Mouse (Mus musculus): ENCODE data around the gene Itgad.

Gene Itgad

DNA sequence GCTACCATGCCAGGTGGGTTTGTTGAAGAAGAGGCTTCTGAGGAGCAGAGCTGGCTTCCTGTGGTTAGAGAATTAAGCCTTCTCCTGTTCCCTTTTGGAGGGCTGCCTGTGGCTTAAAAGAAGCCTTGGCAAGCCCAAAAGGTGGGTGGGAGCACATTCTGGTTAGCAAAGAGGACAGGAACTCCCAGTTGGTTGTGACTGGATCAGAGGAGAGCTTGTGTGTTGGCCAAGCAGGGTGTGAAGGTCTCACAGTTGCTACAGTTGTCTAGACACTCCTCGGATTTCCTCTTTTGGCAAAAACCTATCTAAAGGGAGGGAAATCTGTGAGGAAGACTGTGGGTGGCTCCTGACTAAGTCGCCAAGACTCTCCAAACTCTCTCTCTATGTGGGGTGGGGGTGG lies 24.2 kb downstream of the Itgad start:
- DNase-seq (ENCODE audit: extremely low read depth, low read depth, low spot score): no peak

DNA sequence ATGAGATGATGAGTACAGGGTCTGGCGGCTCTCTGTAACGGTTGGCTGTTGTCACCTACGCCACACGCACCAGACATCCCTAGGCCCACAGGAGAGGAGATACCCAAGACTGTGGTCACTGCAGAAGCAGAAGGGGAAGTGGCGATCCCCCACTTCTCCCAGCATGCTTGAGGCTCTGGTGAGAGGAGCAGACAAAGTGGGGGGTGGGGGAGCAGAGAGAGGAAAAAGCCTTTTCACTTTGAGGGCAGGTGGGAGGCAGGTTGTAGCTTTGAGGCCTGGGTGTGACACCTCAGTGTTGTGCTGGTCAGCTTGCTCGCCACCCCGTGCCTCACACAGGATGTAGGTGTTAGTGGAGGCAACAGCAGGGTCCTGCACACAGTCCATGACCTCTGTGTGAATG lies 25.9 kb downstream of the Itgad start:
- no peak for DNase-seq (ENCODE audit: extremely low read depth, low read depth, low spot score)

DNA sequence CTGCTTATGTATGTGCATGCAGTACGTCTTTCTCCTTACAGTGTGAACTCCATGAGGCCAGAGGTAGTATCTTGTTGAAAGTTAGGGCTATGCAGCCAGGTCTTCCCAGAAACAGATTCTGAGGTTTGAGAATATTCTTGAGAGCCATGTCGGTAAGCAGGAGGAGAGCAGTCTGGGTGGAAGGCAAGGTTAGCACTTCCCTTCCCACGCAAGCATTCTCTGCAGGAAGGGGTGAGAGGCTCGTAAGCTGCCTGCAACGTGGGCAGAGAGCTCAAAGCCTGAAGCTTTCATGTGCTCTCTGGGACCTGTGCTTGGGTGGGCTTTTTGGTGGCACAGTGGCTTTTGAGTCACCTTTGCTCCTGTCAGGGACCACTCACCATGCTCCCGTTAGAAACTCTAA lies 26.4 kb downstream of the Itgad start:
- no peak for DNase-seq (ENCODE audit: extremely low read depth, low read depth, low spot score)

DNA sequence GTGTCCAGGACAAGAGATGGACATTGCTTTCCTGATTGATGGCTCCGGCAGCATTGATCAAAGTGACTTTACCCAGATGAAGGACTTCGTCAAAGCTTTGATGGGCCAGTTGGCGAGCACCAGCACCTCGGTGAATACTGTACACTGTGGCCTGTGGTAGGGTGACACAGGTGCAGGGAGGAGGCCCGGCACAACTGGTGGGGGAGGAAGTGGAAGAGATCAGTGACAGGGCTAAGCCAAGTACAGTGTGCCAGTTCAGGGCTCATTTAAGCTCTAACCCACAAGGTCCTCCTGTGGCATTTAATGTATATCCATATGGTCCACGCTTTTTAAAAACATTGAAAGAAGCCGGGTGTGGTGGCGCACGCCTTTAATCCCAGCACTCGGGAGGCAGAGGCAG lies 27.5 kb downstream of the Itgad start:
- no peak for DNase-seq (ENCODE audit: extremely low read depth, low read depth, low spot score)

DNA sequence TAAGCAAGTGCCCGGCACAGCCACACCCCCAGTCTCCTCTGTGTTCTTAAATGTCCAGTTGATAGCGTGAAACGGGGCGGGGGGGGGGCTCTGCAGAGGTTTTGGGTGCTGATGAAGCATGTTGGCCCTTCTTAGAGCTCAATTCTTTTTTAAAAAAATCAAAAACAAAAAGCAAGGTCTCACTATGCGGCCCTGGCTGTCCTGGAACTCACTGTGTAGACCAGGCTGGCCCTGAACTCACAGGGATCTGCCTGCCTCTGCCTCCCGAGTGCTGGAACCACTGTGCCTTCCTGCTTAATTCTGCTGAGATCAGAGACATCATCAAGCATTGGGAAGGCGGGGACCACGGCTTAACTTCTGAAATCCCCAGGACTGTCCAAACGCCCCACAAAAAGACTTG lies 47.4 kb downstream of the Itgad start:
- DNase-seq (ENCODE audit: extremely low read depth, low read depth, low spot score): no peak

DNA sequence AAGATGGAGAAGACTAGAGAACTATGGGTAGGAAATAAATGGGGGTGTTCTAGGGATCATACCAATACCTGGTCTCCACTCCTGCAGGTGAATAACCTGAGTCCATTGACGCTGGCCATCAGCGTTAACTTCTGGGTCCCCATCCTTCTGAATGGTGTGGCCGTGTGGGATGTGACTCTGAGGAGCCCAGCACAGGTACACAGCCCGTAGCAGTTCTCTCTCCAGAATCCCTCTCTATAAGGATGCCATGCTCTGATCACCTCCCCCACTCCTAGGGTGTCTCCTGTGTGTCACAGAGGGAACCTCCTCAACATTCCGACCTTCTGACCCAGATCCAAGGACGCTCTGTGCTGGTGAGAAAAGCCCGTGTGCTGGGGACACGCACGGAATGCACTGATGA lies 48.9 kb downstream of the Itgad start:
- DNase-seq (ENCODE audit: extremely low read depth, low read depth, low spot score): no peak

DNA sequence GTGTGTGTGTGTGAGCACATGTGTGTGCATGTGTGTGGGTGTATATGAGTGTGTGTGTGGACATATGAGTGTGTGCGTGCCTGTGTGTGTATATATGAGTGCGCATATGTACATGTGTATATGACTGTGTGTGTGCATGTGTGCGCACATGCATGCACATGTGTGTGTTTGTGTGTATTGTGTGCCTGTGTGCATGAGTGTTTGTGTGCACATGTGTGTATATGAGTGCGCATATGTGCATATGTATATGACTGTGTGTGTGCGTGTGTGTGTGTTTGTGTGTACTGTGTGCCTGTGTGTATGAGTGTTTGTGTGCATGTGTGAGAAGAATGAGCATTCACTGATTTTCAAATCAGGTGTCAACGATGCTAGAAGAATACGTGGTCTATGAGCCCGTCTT lies 50.0 kb downstream of the Itgad start:
- DNase-seq (ENCODE audit: extremely low read depth, low read depth, low spot score): no peak

DNA sequence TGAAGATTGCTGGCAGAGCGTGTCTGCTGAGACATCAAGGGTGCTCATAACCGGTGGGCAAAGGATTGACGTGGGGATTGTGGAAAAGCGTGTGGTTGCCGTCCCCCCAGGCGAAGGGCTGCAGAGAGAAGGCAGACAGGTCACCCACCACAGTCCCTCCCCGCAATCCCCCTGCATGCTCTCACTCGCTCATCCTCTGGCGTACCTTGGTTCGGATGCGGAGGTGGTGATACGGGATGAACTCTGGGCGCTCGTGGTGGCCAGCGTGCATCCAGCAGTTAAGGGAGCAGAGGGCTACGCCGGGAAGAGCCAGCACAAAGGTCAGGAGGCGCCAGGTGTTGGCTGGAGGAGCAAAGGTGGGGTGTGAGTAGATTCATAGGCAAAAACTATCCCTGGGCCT lies 51.5 kb downstream of the Itgad start:
- DNase-seq (ENCODE audit: extremely low read depth, low read depth, low spot score): no peak

DNA sequence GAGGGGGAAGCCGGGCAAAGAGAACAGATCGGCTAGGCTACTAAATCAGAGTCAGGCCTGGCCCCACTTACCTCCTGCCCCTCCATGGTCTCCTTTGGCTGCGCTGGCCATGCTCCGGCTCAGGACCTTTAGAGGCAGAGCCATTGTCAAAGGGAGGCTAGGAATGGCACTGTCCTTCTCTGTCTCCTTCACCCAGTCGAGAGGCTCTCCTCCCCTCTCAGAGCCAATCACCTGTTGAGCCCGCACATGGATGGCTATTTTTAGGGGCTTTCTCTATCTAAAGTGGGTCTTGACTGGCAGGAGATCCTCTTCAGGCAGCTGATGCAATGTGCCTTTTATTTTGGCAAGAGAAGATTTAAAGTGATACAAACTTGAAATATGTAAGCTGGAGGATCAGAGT lies 52.0 kb downstream of the Itgad start, which contains the start of gene Cox6a2:
Gene Cox6a2 (minus strand): TSS at position 236 of the 400 bp plus-strand sequence.
- DNase-seq (ENCODE audit: extremely low read depth, low read depth, low spot score): no peak

DNA sequence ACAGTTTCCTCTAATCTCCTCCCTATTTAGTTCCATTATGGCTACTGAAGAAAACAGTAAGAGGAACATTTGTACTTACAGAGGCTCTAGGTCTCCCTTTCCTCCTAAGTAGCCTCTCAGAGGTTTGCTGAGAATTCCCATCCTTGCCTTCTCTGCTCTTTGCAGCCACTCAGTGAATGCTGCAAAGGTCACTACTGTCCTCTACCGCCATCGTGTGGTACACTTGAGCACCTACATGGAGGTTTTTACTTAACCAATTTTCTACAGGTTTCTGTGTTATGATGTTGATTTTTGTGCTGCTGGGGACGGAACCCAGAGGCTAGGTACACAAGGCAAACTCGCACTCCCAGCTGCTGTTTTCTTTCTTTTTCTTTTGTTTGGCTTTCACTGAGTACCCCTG lies 54.0 kb downstream of the Itgad start:
- no peak for DNase-seq (ENCODE audit: extremely low read depth, low read depth, low spot score)

DNA sequence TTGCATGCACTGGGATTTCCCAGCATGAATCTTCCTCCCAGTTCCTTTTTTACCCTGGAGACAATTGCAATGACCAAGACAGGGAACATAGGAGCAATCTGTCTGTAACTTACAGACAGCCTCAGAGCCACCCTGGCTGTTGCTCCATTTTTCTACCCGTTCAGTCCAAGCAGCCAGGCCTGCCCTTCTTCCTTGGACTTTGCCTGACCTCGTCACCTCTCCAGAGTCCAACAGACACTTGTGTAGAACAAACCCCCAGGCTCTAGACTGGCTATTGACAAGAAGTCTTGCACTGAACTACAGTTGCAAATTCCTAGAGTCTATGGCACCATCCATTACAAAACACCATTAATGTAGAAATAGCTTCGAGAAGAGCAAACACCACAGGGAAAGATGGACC lies 55.6 kb downstream of the Itgad start:
- peak; percentile 34 for DNase-seq (ENCODE audit: extremely low read depth, low read depth, low spot score)

DNA sequence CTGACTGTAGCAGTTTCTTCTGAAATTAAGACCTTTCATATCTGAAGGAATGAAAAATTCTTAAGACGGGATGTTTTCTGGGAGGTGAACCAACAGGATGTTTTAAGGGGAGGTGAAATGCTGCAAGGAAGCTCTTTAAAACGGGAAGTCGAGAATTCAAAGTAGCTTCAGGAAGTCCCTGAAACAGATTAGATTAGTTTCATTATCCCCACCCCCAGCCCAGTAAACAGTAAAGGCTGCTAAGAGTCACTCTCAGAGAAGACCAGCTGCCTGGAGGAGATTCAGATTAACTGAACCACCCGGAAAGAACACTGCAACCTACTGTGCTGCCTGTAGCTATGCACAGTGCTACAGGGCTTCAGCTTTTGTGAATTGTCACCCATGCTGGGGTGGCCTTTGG lies 65.8 kb downstream of the Itgad start:
- DNase-seq (ENCODE audit: extremely low read depth, low read depth, low spot score): no peak

DNA sequence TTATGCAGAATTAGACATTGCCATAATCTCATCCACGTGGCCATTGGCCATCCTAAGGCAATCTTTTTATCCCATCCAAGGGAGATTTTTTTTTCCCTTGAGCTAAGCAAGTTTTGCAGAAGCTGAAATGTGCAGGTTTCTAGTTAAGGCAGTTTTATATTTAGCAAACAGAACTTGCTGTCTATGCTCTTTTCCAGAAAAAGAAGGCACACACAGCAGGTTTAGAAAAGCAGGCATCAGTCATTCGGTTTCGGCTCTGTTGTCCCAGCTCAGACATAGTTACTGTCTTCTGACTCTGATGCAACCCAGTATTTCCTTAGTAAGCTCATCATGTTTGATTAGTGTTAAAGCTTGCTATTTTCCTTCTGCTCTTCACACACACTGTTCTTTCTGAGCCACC lies 66.8 kb downstream of the Itgad start:
- DNase-seq (ENCODE audit: extremely low read depth, low read depth, low spot score): no peak

DNA sequence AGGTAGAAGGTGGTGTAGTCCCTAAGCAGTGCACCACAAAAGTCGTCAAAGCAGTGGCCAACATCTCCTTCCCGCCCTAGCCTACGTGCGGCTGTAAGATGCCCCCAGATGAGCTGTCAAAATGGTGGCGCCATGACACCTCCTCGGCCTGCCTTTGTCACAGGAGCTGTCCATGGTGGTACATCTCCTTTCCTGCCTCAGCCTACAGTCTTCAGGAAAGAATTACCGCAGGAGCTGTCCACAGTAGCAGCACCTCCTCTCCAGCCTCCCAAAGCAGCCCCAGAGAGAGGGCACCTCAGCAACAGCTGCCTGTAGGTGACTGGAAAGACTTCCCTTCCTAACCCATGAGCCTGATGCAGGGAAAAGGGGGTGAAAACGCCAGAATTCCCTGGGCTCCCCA lies 77.6 kb downstream of the Itgad start:
- no peak for DNase-seq (ENCODE audit: extremely low read depth, low read depth, low spot score)

DNA sequence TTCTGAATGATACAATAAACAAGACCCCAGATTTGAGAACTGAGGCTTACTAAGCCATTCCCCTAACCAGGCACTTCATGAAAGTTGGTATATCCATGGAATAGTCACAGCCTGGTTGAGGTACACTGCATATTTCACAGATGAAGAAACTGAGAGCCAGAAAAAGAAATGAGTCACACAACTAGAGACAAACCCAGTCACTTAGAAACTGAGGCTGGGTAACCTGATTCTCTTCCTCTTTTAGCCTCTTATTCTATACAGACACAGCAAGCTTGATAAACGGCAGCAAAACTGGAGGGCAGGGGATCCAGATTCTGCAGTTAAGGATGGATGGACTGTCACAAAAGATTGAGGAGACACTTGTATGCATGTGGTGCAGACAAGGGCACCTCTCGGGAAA lies 80.6 kb downstream of the Itgad start:
- no peak for DNase-seq (ENCODE audit: extremely low read depth, low read depth, low spot score)

DNA sequence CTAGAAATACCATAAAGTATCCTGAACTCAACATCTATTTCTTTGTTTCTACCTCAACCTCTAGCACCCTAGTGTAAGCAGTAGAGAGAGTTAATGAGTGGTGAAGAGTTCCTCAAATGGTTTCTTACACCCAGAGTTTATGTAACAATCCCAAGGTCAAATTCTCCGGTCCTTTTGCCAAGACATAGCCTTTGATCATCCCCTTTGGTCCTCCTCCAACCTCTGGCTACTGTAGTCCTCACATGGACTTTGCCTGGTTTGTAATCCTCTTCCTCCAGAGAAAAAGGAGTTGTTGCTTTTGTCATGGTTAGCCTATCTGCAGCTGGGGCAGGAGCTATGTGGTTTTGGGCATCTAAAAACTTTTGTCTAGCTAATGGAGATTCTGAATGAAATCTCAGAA lies 81.3 kb downstream of the Itgad start:
- no peak for DNase-seq (ENCODE audit: extremely low read depth, low read depth, low spot score)

DNA sequence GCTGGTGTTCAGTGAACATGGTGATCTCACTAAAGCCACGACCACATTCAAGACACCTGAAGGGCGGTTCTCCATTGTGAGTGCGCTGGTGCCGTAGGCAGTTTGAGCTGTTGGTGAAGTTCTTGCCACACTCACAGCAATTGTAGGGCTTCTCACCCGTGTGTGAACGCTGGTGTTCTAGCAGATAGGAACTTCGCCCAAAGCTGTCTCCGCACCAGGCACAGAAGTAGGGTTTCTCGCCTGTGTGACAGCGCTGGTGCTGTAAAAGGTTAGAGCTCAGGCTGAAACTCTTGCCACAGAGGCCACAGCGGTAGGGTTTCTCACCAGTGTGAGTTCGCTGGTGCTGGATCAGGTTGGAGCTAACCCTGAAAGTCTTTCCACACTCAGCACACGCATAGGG lies 82.2 kb downstream of the Itgad start:
- no peak for DNase-seq (ENCODE audit: extremely low read depth, low read depth, low spot score)

DNA sequence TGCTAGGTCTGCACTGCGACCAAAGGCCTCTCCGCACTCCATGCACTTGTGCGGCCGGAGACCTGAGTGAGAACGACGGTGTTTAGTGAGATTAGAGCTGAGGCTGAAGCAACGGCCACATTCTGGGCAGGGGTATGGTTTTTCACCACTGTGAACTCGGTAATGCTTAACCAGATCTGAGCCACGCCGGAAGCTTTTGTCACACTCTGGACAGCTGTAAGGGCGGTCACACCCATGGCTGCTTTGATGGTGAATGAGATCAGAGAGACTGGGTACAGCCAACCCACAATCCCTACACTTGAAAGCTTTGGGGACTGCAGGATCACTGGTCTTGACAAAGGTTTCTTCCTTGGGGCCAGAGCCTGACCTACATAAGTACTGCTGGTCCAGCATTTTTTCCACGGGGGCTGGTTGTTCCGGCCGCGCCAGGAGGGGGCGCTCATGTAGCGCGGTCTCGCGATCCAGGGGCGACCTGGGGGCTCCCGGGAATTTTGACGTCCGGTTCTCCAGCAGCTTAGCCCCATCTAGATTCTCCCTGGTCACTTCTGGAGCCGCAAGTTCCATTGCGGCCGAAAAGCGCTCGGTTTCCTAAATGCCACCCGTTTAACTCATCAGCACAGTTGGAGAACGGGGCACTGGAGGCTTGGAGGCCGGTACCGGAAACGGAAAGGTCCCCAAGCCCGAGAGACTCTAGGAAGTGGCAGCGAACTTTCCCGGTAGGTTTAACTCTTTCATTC lies 82.8 kb downstream of the Itgad start, which contains the start of gene Armc5:
Gene Armc5 (plus strand): TSS at position 487 of the 737 bp plus-strand sequence.
- DNase-seq (ENCODE audit: extremely low read depth, low read depth, low spot score): no peak

DNA sequence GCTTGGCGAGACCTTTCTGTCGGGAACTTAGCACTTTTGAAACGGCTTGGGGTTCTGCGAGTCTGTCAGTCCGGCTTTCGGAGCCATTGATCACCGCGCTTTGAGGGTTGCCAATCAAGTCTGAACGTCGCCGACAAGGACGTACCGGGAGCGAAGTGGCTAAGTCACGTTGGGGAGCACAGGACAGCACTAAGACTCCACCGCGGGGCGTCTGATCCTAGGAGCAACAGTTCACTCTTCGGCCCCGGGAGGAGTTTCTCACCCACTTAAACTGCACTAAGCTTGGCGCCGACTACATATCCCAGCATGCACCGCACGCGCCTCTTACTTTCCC lies 83.4 kb downstream of the Itgad start:
- DNase-seq (ENCODE audit: extremely low read depth, low read depth, low spot score): no peak

DNA sequence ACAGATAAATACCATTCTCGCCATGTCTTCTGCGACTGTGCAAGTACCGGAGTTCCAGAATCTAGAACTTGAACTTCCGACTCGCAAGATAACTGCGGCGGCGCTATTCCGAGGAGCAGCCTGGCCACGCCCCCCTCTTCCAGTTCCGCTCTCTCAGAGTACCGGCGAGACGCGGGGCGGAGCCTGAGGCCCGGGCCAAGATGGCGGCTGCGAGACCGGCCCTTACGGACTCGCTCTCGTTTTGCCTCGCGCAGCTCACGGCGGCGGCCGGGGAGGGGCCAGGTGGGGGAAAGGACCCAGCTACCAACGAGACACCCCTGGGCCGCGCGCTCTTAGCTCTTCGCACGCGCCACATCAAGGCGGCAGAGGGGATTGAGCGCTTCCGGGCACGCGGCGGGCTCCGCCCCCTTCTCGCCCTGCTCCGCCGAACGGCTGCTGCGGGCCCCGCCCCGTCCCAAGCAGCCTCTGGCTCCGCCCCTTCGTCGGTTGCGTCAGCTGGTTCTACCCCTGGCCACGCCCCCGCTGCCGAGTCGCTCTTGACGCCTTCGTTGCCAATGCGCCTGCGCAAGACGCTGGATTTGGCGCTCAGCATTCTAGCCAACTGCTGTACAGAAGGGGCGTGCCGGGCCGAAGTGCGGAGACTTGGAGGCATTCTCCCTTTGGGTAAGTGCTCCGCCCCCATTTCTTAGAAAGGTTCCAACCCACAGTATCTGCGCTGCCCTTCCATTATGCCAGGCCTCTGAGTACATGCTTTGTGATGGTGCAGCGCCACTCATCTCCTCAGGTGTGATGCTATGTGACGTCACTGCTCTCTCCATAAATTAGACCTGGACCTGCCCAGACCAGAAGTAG lies 84.0 kb downstream of the Itgad start, which contains the start of gene 9130023H24Rik:
Gene 9130023H24Rik (minus strand): TSS at position 105 of the 852 bp plus-strand sequence.
- DNase-seq (ENCODE audit: extremely low read depth, low read depth, low spot score): peak; percentile 63

DNA sequence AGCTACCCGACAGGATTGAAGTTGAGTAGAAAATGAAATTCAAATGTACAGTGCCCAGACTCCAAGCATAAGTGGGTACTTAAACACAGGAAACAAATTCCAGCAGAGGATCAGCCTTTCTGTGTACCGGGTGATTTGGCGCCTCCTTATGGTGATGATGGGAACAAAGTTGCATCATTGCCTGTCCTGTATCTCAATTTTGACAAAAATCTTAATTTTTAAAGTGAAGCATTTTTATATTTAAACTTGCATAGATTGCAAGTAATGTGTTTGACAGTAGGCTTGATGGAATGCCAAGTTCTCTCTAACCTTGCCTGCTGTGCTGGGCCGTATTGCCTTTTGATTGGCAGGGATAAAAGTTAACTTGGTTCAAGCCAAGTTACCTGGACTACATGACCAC lies 84.8 kb downstream of the Itgad start:
- DNase-seq (ENCODE audit: extremely low read depth, low read depth, low spot score): no peak

DNA sequence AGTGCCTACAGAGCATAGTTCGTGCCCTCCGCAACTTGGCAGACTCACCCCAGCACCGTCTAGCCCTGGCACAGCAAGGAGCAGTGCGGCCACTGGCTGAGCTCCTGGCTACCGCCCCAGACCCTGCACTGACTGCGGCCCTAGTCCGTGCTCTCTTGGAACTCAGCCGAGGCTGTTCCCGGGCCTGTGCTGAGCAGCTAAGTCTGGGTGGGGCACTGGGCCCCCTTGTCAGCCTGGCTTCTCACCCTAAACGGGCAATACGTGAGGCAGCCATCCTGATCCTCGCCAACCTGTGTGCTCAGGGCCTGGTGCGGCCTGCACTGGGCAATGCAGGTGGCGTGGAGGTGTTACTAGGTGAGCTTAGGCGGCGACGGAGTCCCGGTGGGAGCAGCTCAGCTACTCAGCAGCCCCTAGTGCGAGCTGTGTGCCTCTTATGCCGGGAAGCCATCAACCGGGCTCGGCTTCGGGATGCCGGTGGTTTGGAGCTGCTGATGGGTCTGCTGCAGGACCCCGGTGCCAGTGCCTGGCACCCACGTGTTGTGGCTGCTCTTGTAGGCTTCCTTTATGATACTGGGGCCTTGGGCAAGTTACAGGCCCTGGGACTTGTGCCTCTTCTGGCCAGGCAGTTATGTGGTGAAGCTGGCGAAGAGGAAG lies 86.1 kb downstream of the Itgad start:
- no peak for DNase-seq (ENCODE audit: extremely low read depth, low read depth, low spot score)

All from fat pad, adult 2 months (tissue).